Mouse (Mus musculus) heart, embryonic 10.5 days (tissue): ENCODE results near the gene 1700021F05Rik. TPM values are rescaled to one million over a fixed set of nuclear protein-coding genes. Genes with fewer than 3 reads are reported as not detected.
A peak's percentile ranks its signal among the peaks of the same experiment; 100 is the strongest.

Experiments
- DNase-seq: peaks from one replicate; pipeline ENCODE4 v3.0.0-alpha.2; 2017; ENCODE audit warnings: low spot score
- H3K27ac ChIP-seq: fragments of 300-500 bp; sonication (generic); 2 replicates; pipeline ENCODE4 v1.5.1; 2016; ENCODE audit warnings: mild to moderate bottlenecking
- H3K27me3 ChIP-seq: fragments of 300-500 bp; sonication (generic); 2 replicates; pipeline ENCODE4 v1.6.1; 2016; ENCODE audit warnings: mild to moderate bottlenecking; ENCODE audit not compliant: poor library complexity, insufficient read depth, severe bottlenecking
- H3K36me3 ChIP-seq: fragments of 300-500 bp; sonication (generic); 2 replicates; pipeline ENCODE4 v1.6.1; 2016; ENCODE audit warnings: mild to moderate bottlenecking, moderate library complexity
- H3K4me1 ChIP-seq: fragments of 300-500 bp; sonication (generic); 2 replicates; pipeline ENCODE4 v1.6.1; 2016; ENCODE audit warnings: mild to moderate bottlenecking
- H3K4me3 ChIP-seq: fragments of 300-500 bp; sonication (generic); 2 replicates; pipeline ENCODE4 v1.5.1; 2016; ENCODE audit warnings: mild to moderate bottlenecking, moderate library complexity
- H3K9me3 ChIP-seq: fragments of 300-500 bp; sonication (generic); 2 replicates; pipeline ENCODE4 v1.6.1; 2016; ENCODE audit warnings: mild to moderate bottlenecking, moderate library complexity
- WGBS: fragments of 180-500 bp; shearing (Covaris S2); methylation state at CpG from one replicate; pipeline ENCODE4 v1.1.7; 2016; 5-methylcytosine and 5-hydroxymethylcytosine counted together
- polyA plus RNA-seq: library from polyadenylated mRNA; unstranded; fragments of >200 nt; fragmentation: Nextera tagmentation; extraction: Ambion mirVana; gene quantifications from 2 replicates; pipeline ENCODE4 v1.2.1, GENCODE M21; 2016

The 1700021F05Rik gene
- polyA plus RNA-seq = 90.1 and 96.5 TPM in 2 replicates

DNA sequence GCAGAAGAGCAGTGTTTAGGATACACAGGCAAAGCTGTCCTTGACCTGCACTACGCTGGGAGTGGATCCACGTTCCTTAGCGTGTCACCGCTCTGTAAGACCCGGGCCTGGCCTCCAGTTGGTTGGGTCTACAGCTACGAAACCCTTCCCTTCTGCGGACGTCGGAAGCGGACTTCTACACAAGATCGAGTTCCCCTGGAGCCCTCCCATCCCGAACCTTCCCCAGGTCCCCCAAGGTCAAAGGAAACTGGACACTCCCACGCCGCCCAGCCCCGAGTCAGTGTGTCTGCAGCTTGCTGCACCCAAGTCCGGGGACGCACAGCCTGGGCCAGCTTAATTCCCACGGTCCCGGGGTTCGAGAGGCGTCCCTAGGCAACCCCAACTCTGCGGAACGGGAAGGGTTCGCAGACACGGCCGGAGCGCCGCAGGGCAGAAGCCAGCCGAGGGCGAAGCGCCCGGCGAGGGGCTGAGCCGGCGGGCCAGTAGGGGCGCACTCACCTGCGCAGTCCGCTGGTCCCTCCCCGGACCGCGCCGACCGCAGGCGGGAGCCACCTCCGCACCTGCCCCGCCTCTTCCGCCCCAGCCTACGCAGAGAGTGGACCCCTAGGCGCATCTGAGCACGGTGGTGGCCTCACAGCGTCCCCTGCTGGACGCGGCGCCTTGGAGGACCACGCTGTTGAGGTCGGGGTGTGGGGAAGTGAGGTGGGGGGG, at the start of gene 1700021F05Rik:
Gene 1700021F05Rik (minus strand): TSS at position 553 of the 711 bp plus-strand sequence.
- peak; percentile 96 for DNase-seq
- WGBS = under 1% methylated on average over 49 of the region's 56 CpGs
- Histone ChIP-seq H3K9me3 (no peaks in the 10 kb centered on the region), H3K27ac (peak within 1 kb of the TSS; percentile 95), H3K27me3 (no peaks in the 10 kb centered on the region), H3K4me3 (peak within 1 kb of the TSS; percentile 92), H3K4me1 (peaks cover 24% of the 10 kb centered on the region), H3K36me3 (peaks cover 14% of the 10 kb centered on the region)

DNA sequence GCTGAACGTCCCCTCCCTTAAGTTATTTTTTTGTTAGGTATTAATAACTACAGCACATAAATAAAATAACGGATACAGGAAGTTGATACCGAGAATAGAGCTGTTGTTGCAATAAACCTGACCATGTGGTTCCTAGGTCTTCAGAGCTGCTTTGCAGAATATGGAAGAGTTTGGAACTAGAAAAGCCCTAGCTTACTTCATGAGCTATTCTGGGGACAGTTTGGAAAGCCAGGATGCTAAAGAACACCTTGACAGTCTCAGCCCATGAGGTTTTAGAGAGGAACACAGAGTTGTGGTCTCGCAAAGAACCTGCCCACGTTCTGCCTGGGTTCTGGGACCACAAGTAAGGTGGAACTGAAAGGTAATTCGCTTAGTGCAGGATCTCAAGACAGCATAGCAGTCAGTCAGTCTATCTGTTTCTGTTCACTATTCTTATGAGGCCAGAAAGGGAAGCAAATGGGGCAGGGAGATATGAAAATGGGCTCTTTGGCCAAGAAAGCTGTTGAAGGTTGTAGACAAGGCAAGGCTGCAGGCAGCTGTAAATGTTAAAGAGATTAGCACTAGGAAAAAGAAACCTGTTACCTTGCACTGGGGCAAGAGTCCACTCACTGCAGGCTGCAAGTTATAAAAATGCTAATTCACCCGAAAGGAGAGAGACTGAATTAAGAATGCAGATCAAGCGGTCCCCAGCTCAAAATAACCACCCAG, 47.8 kb upstream of the 1700021F05Rik start:
- Histone ChIP-seq H3K36me3 (peaks cover 13% of the 10 kb centered on the region), H3K4me3 (no peak overlapping the region), H3K9me3 (no peaks in the 10 kb centered on the region), H3K27me3 (no peaks in the 10 kb centered on the region), H3K27ac (no peak overlapping the region), H3K4me1 (peaks cover 11% of the 10 kb centered on the region)
- 66% methylated on average over 8 of the region's 8 CpGs for WGBS
- DNase-seq = no peak

DNA sequence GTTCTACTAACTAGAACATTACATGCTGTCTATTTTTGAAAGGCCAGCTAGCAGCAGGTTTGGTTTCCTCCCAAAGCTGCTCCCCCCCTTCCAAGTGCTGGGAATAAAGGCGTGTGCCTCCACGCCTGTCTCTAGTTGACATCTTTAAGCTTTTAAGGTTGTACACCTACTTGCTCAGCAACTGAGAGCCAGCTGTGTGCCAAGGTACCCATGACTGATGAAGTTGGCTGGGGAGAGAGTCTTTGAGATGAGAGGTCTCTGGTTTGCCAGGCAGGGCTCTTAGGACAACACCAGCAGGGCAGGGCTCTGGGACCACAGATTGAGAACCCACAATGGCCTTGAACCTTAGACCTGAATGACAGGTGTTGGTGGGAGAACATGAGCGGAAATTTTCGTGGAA, 43.7 kb upstream of the 1700021F05Rik start:
- no peaks in the 10 kb centered on the region for H3K9me3 ChIP-seq
- no peak overlapping the region for H3K4me3 ChIP-seq
- WGBS = 83% methylated on average over 4 of the region's 4 CpGs
- no peak for DNase-seq
- no peak overlapping the region for H3K27ac ChIP-seq
- H3K27me3 ChIP-seq = no peaks in the 10 kb centered on the region
- H3K36me3 ChIP-seq = peaks cover 28% of the 10 kb centered on the region
- H3K4me1 ChIP-seq = peaks cover 14% of the 10 kb centered on the region

DNA sequence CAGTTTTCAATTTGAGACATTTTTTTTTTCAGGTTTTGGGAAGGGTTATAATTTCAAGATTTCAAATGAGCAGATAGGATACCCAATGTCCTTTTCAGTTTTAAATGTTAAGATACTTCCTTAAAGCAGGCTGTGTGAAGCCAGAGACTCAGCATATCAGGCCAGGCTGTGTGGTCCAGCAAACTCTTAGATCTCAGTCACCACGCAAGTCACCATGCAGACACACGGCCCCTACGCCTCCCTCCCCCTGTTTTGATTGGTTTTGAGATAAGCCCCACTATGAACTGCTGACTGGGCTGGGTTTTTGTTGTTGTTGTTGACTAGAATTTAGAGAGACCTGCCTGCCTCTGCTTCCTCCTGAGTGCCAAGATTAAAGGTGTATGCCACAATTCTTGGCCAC, 40.5 kb upstream of the 1700021F05Rik start:
- Histone ChIP-seq H3K4me3 (peak overlapping the region; percentile 80), H3K36me3 (peaks cover 28% of the 10 kb centered on the region), H3K4me1 (peaks cover 6% of the 10 kb centered on the region; the same call in 1 of the 2 replicates), H3K27me3 (no peaks in the 10 kb centered on the region), H3K27ac (peak overlapping the region; percentile 94), H3K9me3 (no peaks in the 10 kb centered on the region)
- DNase-seq = no peak
- 39% methylated on average over 3 of the region's 3 CpGs for WGBS

GRCm38 (mm10) chr10:43580649-43581078, 39.9 kb upstream of the 1700021F05Rik start:
- H3K36me3 ChIP-seq = peaks cover 28% of the 10 kb centered on the region
- H3K9me3 ChIP-seq = no peaks in the 10 kb centered on the region
- H3K27me3 ChIP-seq = no peaks in the 10 kb centered on the region
- H3K4me1 ChIP-seq = peaks cover 6% of the 10 kb centered on the region; the same call in 1 of the 2 replicates
- peak overlapping the region; percentile 80 for H3K4me3 ChIP-seq
- H3K27ac ChIP-seq = peak overlapping the region; percentile 94
- 0% methylated on average over 15 of the region's 15 CpGs for WGBS
- peak; percentile 86 for DNase-seq

GRCm38 (mm10) chr10:43579381-43580261, 38.8 kb upstream of the 1700021F05Rik start:
- WGBS = 0% methylated on average over 49 of the region's 49 CpGs
- H3K36me3 ChIP-seq = peaks cover 24% of the 10 kb centered on the region
- H3K27ac ChIP-seq = peak overlapping the region; percentile 94
- H3K4me3 ChIP-seq = peak overlapping the region; percentile 80
- no peaks in the 10 kb centered on the region for H3K9me3 ChIP-seq
- H3K4me1 ChIP-seq = peaks cover 6% of the 10 kb centered on the region; the same call in 1 of the 2 replicates
- peak; percentile 87 for DNase-seq
- H3K27me3 ChIP-seq = no peaks in the 10 kb centered on the region

GRCm38 (mm10) chr10:43578754-43579380, 38.1 kb upstream of the 1700021F05Rik start:
- Histone ChIP-seq H3K4me3 (peak overlapping the region; percentile 80), H3K27me3 (no peaks in the 10 kb centered on the region)
- WGBS = under 1% methylated on average over 62 of the region's 65 CpGs

DNA sequence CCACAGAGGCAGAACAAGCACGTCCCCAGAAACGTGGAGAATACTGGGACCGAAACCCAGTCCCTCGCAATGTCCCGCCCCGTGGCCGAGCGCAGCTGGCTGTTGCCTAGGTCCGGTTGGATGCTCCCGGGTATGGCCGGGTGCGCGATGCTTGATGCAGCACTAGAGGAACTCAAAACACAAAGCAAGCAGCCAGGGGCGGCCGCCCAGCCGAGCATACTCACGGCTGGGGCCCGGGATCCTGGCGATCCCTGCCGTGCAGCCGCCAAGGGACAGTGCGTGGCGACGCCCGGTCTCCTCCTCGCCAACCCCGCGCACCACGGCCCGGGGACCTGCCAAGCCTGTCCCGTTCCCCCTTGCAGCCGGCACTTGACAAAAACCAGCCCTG, 37.6 kb upstream of the 1700021F05Rik start:
- DNase-seq = peak; percentile 90
- H3K4me3 ChIP-seq = peak overlapping the region; percentile 80
- peak overlapping the region; percentile 94 for H3K27ac ChIP-seq
- H3K27me3 ChIP-seq = no peaks in the 10 kb centered on the region
- WGBS = 0% methylated on average over 32 of the region's 32 CpGs
- peaks cover 6% of the 10 kb centered on the region; the same call in 1 of the 2 replicates for H3K4me1 ChIP-seq
- H3K36me3 ChIP-seq = peaks cover 12% of the 10 kb centered on the region
- H3K9me3 ChIP-seq = no peaks in the 10 kb centered on the region

More at GRCm38 (mm10) chr10:43578754-43579380, 38.1 kb upstream of the 1700021F05Rik start:
- DNase-seq = peak; percentile 95
- peak overlapping the region; percentile 94 for H3K27ac ChIP-seq
- no peaks in the 10 kb centered on the region for H3K9me3 ChIP-seq
- peaks cover 17% of the 10 kb centered on the region for H3K36me3 ChIP-seq
- H3K4me1 ChIP-seq = peaks cover 6% of the 10 kb centered on the region; the same call in 1 of the 2 replicates

- peak within 1 kb of the TSS; percentile 80 for H3K4me3 ChIP-seq
- no peaks in the 10 kb centered on the region for H3K27me3 ChIP-seq
- peak within 1 kb of the TSS; percentile 94 for H3K27ac ChIP-seq
- H3K36me3 ChIP-seq = peaks cover 8% of the 10 kb centered on the region; the same call in 1 of the 2 replicates
- no peak for DNase-seq
- no peaks in the 10 kb centered on the region for H3K9me3 ChIP-seq
- peaks cover 6% of the 10 kb centered on the region; the same call in 1 of the 2 replicates for H3K4me1 ChIP-seq
- WGBS = 2% methylated on average over 6 of the region's 6 CpGs
These were observed 37.2 kb upstream of the 1700021F05Rik start, which contains the start of gene Cd24a for GRCm38 (mm10) chr10:43577997-43578331. Gene Cd24a, plus strand, starts transcription at chr10:43578284.

DNA sequence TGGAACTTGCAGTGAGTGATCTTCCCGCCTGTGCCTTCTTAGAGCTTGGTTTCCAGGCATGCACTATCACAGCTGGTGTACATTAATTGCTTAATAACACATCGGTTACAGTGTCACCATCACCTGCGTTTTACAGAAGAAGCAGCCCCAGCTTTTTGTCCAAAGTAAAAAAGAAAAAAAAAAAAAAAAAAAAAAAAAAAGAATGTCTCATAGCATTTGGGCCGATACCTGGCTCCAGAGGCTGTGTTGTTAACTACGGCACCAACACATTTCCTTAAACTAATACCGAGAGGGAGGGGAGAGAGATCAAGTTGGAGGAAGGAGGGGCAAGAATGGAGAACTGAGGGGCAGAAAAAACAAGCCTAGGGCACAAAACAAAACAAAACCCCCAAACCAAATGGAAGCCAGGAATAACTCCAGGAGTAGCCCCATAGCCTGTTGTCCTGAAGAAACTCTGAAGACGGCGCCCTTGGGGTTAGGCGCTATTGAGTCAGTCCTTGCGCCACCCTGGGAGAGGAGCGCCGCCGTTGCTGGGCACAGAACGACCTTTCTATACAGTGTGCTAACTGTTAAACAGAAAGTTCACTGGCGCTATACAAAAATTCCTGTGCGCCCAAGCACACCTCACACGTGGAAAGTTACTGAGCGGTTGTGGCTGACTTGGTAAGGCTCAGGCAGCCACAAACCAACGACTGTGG, 36.7 kb upstream of the 1700021F05Rik start:
- WGBS = 18% methylated on average over 19 of the region's 19 CpGs
- H3K27ac ChIP-seq = peak overlapping the region; percentile 94

GRCm38 (mm10) chr10:43574956-43575355, 34.2 kb upstream of the 1700021F05Rik start:
- WGBS = 1% methylated on average over 3 of the region's 3 CpGs
- Histone ChIP-seq H3K27ac (no peak overlapping the region), H3K4me3 (no peak overlapping the region), H3K9me3 (peaks cover 6% of the 10 kb centered on the region), H3K4me1 (no peaks in the 10 kb centered on the region), H3K27me3 (no peaks in the 10 kb centered on the region), H3K36me3 (no peaks in the 10 kb centered on the region)
- DNase-seq = no peak

More for the DNA sequence above, 36.7 kb upstream of the 1700021F05Rik start:
- H3K9me3 ChIP-seq = no peaks in the 10 kb centered on the region
- DNase-seq = peak; percentile 83
- peaks cover 3% of the 10 kb centered on the region; the same call in 1 of the 2 replicates for H3K36me3 ChIP-seq
- no peaks in the 10 kb centered on the region for H3K27me3 ChIP-seq
- peaks cover 6% of the 10 kb centered on the region; the same call in 1 of the 2 replicates for H3K4me1 ChIP-seq
- peak overlapping the region; percentile 80 for H3K4me3 ChIP-seq
